Mouse (Mus musculus): ENCODE results near the gene Dcp1b.
A peak's percentile ranks its signal among the peaks of the same experiment; 100 is the strongest.

Gene Dcp1b

GRCm38 (mm10) chr6:119175078-119175853, at the start of gene Dcp1b:
Gene Dcp1b (plus strand): TSS chr6:119175253.
- peak; percentile 90 for DNase-seq (ENCODE audit: low read depth, low spot score)

GRCm38 (mm10) chr6:119126991-119127390, 48.1 kb upstream of the Dcp1b start:
- no peak for DNase-seq (ENCODE audit: low read depth, low spot score)

- DNase-seq (ENCODE audit: low read depth, low spot score): no peak
Observed at GRCm38 (mm10) chr6:119128076-119128475, 47.0 kb upstream of the Dcp1b start.

DNA sequence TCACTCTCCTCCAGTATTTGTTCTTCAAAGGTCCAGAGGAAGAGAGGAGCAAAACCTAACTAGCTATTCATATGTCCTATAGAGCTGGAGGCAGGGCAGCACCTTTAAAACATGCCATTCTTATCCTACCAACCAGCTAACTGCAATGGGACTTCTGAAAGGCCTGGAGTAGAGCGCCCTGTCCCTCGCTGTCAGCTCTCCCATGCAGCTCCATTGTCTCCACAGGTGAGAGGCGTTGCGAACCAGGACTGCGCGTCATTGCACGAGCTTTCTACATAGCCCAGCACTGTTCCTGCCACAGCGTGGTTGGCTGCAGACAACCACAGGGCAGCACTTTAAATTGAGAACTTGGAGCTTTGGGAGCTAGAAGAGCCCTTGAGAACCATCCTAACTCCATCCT, 46.5 kb upstream of the Dcp1b start:
- DNase-seq (ENCODE audit: low read depth, low spot score): no peak

DNA sequence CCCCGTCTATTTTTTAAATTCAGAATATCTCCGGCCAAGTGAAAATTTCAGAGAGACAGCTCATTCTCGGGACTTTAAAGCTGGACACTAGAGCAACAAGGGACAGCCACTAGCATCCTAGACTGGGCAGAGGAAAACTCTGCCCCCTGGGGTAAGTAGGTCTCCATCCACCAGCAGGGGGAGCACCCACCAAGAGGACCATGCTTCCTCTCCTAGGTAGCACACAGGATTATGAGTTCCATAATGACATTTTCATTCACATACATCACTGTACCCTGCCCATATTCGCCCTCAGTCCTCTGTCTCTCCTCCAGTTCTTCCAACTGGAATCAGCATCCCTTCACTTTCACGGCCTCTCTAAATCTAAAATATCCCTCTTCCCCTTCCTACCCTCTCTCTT, 45.4 kb upstream of the Dcp1b start:
- DNase-seq (ENCODE audit: low read depth, low spot score): no peak

GRCm38 (mm10) chr6:119132111-119132735, 42.8 kb upstream of the Dcp1b start:
- no peak for DNase-seq (ENCODE audit: low read depth, low spot score)

DNA sequence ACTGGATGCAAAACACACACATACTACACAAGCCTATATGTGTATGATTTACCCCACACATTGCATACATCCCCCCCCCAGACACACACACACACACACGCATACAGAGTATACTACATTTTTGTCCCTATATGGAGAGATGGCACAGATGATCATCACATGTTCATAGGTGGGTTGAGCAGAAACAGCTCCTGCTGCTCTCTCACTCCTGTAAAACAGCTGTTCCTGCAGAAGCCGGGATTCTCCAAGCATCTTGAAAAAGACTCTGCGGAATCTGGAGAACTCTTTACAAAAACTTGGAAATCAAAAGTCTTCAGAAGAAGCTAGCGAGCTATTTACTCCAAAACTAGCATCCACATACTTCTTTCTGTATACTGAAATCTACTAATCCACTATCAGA, 42.2 kb upstream of the Dcp1b start:
- no peak for DNase-seq (ENCODE audit: low read depth, low spot score)

GRCm38 (mm10) chr6:119137768-119138167, 37.3 kb upstream of the Dcp1b start:
- no peak for DNase-seq (ENCODE audit: low read depth, low spot score)

DNA sequence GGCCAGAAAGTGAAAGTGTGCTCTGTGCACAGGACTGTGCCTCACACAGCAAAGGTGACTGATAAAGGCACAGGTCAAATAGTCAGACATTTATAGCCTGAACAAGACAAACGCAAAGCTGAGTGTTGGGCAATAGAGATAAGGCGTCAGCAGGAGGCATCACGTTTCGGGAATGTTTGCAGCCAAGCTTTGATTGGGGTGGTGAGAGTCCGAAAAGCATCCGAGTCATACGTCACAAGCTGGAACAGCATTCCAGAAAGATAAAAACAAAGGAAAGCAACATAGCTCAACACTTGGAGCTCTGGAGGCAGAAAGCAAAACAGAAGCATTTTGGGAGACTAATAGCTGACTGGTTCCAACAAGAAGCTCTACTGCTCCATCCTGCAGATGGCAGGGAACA, 35.5 kb upstream of the Dcp1b start:
- DNase-seq (ENCODE audit: low read depth, low spot score): no peak

GRCm38 (mm10) chr6:119145109-119145508, 29.9 kb upstream of the Dcp1b start:
- no peak for DNase-seq (ENCODE audit: low read depth, low spot score)

DNA sequence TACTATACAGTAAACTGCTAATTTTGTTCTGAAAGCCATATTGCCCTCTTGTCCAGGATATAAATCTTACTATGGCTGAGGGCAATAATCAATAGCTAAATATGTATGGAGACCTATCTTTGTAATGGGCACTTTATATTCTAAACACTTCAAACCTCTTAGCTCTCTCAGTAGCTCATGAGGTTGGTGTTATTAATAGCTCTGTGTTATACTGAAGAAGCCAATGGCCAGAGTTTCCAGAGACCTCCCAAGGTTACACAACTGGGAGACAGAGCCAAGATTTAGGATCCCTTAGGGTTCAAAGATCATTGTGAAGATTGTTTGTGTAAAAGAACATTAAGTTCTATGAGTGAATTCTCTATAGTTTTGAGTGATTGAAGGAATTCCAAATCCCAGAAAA, 9.4 kb upstream of the Dcp1b start:
- DNase-seq (ENCODE audit: low read depth, low spot score): no peak

DNA sequence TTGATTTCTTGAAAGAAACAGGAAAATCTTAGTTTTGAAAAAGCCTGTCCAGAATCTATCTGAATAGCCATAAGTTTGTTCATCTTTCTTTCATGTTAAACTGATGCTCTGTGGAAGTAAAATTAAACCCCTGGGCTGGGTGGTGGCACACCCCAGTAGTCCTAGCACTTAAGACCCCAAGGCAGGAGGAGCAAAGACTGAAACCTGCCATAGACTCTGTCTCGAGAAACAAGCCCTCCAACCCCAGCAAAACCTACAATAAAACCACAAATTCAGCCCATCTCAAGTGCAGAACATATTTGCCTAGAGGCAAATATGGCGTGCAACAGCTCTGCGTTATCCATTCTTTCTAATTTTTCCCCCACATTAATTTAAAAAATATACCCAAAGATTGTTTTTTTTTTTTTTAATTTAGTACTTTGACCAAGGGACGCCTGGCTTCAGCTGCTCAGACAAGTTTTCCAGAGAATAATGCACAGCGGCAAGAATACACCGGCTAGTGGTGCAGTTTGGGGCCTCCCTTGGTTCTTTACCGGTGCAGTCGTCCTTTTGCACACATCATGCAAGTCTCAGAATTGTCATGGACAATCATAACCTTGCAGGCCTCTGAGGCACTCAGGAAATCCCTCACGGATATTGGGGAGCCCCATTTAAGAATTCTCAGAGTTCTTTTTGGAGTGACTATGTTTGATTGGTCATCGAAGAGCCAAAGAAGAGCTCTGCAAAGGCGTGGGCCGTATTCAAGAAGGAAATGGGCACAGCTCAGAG, 562 bp upstream of the Dcp1b start:
- no peak for DNase-seq (ENCODE audit: low read depth, low spot score)

- DNase-seq (ENCODE audit: low read depth, low spot score): no peak
Observed at GRCm38 (mm10) chr6:119176103-119176502, 1.1 kb downstream of the Dcp1b start.

GRCm38 (mm10) chr6:119177101-119177500, 2.0 kb downstream of the Dcp1b start:
- DNase-seq (ENCODE audit: low read depth, low spot score): no peak

GRCm38 (mm10) chr6:119180188-119180587, 5.1 kb downstream of the Dcp1b start:
- DNase-seq (ENCODE audit: low read depth, low spot score): no peak

- no peak for DNase-seq (ENCODE audit: low read depth, low spot score)
Observed at GRCm38 (mm10) chr6:119182211-119182610, 7.2 kb downstream of the Dcp1b start.

DNA sequence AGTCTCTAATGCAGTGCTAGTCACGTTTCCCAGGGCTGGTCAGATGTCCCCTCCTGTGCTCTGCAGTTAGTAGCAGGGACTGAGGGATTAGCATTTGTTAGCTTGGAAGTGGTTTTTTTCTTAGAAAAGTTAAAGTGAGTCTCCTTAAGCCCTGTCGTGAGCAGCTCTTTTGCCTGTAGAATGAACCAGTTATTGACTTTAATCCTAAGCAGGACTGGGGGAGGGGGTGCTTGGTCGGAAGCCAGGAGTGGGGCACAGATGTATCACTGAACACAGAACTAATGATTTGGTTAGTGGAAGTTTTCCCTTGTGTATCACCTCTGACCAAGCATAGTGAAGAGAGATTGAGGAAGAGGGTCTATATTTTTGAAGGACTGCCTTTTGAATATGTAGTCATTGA, 8.7 kb downstream of the Dcp1b start:
- no peak for DNase-seq (ENCODE audit: low read depth, low spot score)

GRCm38 (mm10) chr6:119186658-119187057, 11.6 kb downstream of the Dcp1b start:
- DNase-seq (ENCODE audit: low read depth, low spot score): no peak

GRCm38 (mm10) chr6:119187631-119188030, 12.6 kb downstream of the Dcp1b start:
- no peak for DNase-seq (ENCODE audit: low read depth, low spot score)

GRCm38 (mm10) chr6:119191478-119191877, 16.4 kb downstream of the Dcp1b start:
- DNase-seq (ENCODE audit: low read depth, low spot score): no peak

DNA sequence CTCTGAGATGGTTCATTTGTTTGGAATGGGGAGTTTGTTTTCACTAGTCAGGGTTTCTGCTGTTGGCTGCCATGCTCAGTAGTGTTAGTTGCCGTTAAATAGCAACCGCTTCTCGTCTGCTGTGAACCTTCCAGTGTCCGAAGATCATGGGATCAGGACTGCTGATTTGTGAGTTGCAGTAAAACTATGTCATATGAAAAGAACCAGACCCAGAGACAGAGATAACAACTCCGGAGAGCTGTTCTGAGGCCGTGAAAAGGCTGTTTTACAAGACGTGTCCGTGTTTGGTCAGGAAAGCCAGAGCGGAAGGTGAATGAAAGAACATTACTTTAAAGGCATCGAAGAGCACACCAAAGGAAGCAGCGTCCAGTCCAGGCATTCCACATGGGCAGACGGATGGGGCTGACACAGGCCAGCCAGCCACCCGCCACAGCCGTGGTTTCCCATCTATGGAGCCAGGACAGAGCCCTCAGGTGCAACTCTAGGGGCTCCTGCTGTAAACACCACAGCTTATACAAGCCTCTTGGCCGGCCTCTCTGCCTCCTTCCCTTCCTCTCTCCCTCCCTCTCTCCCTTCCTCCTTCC, 18.6 kb downstream of the Dcp1b start:
- no peak for DNase-seq (ENCODE audit: low read depth, low spot score)

DNA sequence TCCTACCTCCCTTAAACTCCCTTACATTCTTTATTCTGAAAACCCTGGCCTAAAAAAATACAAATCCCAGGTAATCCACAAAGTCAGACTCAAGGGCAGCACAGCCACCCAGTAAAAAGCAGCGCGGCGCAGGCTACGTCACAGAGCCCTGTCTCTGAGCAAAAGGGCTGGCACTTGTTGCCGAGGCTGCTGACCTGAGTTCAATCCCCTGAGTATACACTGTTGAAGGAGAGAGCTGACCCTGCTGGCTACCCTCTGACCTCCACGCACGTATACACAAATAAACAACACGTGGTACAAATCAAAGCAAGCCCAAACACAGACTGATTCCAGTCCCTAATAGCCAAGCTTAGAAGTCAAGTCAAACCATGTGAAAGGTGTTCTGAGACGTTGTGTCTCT, 19.1 kb downstream of the Dcp1b start:
- DNase-seq (ENCODE audit: low read depth, low spot score): no peak

All from forelimb bud, embryonic 11.5 days (tissue).